In genomic region chr12:81144201-81144600, GRCm38 (mm10) we compare ENCODE assay signal across 10 mouse cellular contexts.
"Had no signal": no experiment of that assay in that cellular context is flagged by ENCODE, and none has a peak within 500 bp of the region (broad histone marks: within the 10 kb centered on the region; RNA-seq: fewer than 3 reads in every experiment).

No protein-coding gene starts in this region.

- H3K9ac ChIP-seq: limb, embryonic 13.5 days; liver, embryonic 14.5 days; midbrain, embryonic 15.5 days; neural tube, embryonic 13.5 days had no signal

- H3K27ac ChIP-seq: layer of hippocampus, adult 2 months; limb, embryonic 13.5 days; liver, embryonic 14.5 days; midbrain, embryonic 15.5 days; neural tube, embryonic 13.5 days had no signal

- H3K27me3 ChIP-seq: limb, embryonic 13.5 days; midbrain, embryonic 15.5 days; neural tube, embryonic 13.5 days had no signal

- H3K4me3 ChIP-seq: layer of hippocampus, adult 2 months; limb, embryonic 13.5 days; midbrain, embryonic 15.5 days; neural tube, embryonic 13.5 days had no signal

- H3K36me3 ChIP-seq: limb, embryonic 13.5 days; midbrain, embryonic 15.5 days; neural tube, embryonic 13.5 days had no signal

- ATAC-seq: midbrain, embryonic 15.5 days had no signal

- H3K4me2 ChIP-seq: limb, embryonic 13.5 days; midbrain, embryonic 15.5 days; neural tube, embryonic 13.5 days had no signal

- H3K9me3 ChIP-seq: limb, embryonic 13.5 days; midbrain, embryonic 15.5 days; neural tube, embryonic 13.5 days had no signal

- DNase-seq: kidney, postnatal 10 days; kidney, postnatal 4 days; left cerebral cortex, postnatal 4 days; lung, adult 18-20 months; right cerebral cortex, postnatal 25 days had no signal
